Mouse (Mus musculus) mouse embryonic stem cell (cell line): Measurements from ENCODE around the gene Klhdc9.

Source experiments
- in situ Hi-C, 2 experiments: fragments of 300-500 bp; cut with MboI; formaldehyde crosslinking; loops; 1 replicate in 1 of 2; 3 replicates in 1 of 2; pipeline ENCODE4 v1.14.3; 2019 to 2020; ENCODE audit warnings: low sequenced_read_pairs in 2 of 2, low pct_unique_long_range_greater_than_20kb in 1 of 2, mixed read lengths in 1 of 2; ENCODE audit not compliant: unreplicated experiment in 1 of 2

Klhdc9 gene

DNA sequence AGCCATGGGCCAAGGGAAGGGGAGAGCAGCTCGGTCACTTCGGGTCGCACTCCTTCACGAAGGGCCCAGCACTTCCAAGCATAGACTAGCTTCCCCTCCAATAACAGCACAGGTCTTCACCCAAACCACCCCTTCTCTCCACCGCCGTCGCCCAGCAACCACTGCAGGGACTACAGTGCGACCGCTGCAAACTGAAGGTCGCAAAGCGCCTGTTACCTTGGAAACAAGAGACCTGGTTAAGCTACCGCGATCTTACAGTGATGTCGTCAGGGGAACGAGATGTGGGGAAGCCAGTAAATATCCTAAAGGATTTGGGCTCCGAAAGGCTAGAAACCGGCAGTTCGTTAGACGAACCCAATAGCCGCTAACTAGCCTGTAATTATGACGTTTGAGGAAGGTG lies at the start of gene Klhdc9:
Gene Klhdc9, minus strand, starts transcription at position 143 of the 400 bp plus-strand sequence.
- in situ Hi-C loops, result loop anchor here (10.0 kb wide), 1 partner anchor 114 kb away; no protein-coding TSS in a partner anchor

DNA sequence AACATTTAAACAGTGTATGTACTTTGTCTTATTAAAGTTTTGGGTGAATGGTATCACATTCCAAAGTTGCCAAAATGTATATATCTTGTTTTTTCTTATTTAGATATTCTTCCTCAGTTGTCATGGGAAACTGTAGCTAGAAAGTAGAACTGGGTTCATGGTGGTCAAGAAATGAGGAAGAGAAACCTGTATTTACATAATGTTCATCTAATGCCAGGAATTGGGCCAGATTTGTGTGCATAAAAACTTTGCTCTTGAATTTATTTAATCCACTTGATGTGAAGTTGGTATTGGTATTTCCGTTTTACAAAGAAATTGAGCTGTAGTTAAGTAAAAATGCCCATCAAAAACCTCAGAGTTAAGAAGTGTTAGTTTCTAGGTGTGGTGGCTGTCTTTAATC lies 49.6 kb upstream of the Klhdc9 start:
- in situ Hi-C loops, result no loop called here

DNA sequence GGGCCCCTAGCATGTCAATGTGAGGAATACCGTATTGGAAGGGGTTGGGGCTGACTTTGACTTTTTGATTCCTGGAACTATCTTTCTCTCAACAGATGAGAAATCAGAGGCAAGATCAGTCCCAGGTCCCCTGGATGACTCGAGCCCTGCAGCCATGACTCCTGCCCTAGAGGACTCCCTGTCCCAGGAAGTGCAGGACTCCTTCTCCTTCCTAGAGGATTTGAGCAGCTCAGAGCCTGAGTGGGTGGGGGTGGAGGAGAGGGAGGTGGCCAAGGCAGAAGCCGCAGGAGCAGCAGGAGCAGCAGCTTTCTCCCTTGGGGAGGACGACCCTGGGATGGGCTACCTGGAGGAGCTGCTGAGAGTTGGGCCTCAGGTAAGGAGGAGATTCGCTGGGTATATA lies 46.7 kb upstream of the Klhdc9 start:
- in situ Hi-C loops, result no loop called here

DNA sequence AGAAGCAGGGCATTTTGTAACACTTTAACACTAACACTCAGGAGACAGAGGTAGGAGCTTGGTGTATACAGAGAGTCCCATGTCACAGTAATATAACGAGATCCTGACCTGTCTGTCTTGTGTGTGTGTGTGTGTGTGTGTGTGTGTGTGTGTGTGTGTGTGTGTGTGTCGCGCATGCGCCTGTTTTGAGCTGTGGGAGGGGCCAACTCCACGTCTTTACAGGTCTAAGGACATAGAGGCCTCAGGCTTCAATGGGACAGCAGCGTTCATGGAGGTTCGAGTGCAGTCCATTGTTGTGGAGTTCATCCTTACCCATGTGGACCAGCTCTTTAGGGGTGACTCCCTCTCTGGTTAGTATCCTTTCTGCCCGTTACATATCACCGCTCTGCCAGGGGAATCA lies 42.4 kb upstream of the Klhdc9 start:
- in situ Hi-C loops, result no loop called here

DNA sequence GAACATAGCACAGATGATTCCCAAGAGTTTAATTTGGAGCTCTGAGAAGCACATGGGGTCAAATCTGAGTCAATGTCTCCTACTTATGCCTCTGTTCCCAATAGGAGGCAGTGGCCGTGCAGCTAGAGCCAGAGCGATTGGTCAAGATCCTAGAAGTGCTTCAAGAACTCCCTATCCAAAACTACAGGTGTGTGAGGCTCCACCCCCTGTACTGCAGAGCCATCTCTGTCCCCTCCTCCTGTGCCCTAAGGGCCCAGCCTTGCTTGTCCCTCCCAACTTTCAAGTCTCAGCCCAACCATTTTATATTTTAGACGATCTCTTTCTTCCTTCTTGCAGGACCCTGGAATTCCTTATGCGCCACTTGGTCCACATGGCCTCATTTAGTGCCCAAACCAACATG lies 41.2 kb upstream of the Klhdc9 start:
- in situ Hi-C loops, result no loop called here

DNA sequence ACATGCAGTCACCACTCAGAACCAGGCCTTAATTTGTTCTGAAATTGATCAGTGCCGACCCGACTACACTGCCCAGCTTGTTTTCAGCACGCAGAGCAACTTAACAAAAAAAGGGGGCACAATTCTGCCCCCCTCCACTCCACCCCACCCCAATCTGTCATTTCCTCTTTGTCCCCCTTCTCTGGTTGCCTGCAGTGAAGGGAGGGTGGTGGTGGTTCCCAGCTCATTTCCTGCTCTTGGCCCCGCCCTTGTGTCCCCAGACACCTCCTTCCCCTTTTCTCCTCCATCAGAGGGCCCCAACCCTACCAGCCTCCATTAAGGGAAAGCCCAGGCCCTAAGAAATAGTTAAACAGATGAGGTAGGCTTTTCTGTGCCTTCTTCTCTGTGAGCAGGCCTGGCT lies 29.5 kb upstream of the Klhdc9 start:
- in situ Hi-C loops, result no loop called here

DNA sequence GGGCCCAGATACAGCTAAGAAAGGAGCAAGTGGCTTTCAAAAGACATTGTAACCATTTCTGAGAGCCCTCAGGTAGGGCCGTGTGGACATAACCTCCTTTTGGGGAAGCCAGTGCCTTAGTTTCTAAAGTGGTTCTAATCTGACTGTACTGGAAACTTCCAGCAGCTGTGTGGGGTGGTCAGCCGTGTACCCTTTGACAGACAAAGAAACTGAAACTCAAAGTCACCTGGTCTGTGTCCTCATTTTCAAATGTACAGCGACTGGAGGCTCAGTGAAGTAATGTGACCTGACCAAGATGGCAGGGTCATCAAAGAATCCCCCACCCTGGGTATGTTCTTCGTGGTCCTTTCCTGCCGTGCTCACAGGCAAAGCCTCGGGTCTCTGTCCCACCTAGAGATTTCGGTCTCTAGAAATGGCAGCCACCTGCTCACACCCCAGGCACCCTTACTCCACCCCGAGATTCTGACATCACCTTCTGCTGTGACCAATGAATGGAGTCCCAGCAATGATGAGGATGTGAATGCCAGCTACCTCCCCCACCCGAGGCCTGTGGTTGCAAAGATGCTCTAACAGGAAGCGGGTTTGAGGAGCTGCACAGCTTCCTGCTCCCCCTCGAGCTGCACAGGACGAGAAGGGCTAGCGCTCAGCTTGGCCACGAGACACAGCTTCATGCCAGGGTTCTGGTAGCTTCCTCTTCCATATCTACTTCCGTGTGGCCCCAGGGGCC lies 27.9 kb upstream of the Klhdc9 start, which contains the start of gene Arhgap30:
Gene Arhgap30, plus strand, starts transcription at position 579 of the 727 bp plus-strand sequence.
- in situ Hi-C loops, result no loop called here

DNA sequence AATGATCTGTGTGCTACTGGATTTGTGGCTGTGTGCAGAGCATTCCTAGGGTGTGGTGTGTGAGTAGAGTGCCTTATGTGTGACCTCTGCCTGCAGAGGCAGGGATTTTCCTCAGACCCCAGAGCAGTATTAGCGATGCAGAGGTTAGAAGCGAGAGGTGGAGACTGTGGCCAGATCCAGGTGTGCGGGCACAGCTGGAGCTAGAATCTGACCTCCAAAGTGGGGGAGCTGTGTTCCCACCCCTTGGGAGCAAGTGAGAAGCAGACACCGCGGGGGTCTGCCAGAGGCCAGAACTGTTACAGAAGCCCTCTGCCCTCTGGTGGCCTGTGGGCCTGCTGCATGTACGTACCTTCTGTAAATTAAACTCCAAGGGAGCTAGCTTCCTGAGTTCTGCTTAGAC lies 26.5 kb upstream of the Klhdc9 start:
- in situ Hi-C loops, result no loop called here

DNA sequence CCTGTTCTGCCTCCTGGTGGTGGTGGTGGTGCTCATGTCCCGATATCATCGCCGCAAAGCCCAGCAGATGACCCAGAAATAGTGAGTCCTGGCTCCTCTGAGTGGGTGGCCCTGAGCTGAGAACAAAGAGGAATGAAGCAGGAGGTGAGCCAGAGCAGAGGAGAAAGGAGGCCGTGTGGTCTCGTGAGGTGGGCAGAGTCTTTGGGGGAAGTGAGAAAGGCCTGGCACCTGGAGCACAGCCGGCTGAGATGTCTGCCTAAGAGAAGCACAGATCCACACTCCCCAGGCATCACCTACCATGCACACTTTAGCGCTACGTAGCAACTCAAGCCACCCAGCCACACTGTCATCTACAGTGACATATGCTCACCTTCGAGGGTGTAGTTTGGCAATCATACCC lies 24.6 kb upstream of the Klhdc9 start:
- in situ Hi-C loops, result no loop called here

DNA sequence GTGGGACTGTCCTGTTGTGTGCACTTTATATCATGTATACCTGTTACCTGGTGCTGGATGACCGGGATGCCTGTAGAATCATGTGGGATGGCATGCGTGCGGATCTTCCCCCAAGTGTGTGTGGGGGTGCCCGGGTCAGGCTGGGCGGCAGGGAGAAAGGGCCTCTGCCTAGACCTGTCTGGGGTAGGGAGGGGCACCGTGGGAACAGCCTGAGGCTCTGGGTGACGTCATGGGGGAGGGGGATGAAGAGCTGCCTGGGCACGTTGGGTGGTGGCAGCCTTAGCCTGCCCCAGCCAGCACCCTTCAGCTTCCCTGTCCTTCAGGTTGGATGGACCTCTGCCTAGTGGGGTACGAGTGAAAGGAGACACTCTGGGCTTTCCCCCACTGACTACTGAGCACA lies 23.8 kb upstream of the Klhdc9 start:
- in situ Hi-C loops, result no loop called here

DNA sequence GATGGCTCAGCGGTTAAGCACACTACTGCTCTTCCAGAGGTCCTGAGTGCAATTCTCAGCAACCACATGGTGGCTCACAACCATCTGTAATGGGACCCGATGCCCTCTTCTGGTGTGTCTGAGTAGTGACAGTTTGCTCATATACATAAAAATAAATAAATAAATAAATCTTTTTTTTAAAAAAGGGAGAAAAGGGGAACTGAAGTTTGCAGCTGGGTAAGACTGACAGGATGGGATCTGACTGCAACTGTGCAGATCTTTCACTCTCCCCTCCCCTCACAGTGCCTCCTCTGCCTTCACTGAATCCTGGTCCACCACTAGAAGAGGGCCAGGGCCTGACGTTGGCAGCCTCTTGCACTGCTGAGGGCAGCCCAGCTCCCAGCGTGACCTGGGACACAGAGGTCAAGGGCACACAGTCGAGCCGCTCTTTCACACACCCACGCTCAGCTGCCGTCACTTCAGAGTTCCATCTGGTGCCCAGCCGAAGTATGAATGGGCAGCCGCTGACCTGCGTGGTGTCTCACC lies 21.6 kb upstream of the Klhdc9 start:
- in situ Hi-C loops, result no loop called here

DNA sequence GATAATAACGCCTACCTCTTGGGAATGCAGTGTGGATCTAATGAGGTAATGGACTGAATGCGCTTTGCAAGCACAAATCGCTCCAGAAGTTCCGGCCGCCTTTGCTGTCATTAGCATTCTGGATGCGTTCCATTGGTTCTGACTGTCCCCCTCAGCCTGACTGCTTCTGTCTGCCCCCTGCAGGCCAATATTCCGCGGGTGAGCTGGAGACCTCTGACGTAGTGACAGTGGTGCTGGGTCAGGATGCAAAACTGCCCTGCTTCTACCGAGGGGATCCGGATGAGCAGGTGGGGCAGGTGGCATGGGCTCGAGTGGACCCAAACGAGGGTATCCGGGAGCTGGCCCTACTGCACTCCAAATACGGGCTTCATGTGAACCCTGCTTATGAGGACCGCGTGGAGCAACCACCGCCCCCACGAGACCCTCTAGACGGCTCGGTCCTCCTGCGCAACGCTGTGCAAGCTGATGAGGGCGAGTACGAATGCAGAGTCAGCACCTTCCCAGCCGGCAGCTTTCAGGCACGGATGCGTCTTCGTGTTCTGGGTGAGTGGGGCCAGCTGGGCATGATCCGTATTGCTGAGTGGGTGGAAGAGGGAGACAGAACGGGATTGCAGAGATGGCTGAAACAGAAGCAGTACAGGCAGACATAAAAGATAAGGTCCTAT lies 19.5 kb upstream of the Klhdc9 start:
- in situ Hi-C loops, result no loop called here

DNA sequence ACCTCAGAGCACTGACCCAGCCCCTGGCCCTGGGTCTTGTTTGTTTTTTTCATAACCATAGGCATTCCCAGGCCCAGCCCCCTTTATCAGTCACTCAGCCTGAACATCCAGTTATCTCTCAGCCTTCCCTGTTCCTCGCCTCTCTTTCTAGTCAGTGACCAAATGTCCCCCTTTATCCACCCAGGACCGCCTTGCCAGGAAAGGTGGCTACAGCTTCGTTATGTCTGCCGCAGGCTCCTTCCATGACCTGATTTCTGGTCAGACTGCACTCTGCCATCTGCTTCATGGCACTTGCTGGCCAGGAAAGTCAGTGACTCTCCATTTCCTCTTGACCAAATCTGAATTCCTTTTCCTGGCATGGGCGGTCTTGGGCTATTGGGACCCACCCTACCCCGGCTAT lies 17.7 kb upstream of the Klhdc9 start:
- in situ Hi-C loops, result no loop called here

DNA sequence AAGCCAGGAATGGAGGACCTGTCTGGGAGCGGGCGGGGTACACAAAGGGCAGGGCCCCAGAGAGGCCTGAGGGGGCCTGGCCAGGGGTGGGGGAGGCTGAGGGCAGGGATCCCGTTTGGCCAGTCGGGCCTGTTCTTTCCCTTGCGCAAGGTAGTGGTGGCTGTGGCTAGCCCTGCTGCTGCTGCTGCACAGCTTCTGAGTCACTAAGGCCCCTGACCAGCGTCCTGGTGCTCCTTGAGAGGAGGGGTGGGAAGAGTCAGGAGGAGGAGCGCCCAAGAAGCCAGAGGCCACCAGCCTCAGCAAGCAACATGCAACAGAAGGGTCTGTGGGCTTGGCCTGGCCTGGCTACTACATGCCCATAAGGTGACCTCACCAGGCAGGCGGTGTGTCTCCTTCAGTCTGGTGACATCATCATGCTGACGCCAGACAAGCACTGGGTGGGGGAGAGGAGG lies 15.1 kb upstream of the Klhdc9 start:
- in situ Hi-C loops, result no loop called here

DNA sequence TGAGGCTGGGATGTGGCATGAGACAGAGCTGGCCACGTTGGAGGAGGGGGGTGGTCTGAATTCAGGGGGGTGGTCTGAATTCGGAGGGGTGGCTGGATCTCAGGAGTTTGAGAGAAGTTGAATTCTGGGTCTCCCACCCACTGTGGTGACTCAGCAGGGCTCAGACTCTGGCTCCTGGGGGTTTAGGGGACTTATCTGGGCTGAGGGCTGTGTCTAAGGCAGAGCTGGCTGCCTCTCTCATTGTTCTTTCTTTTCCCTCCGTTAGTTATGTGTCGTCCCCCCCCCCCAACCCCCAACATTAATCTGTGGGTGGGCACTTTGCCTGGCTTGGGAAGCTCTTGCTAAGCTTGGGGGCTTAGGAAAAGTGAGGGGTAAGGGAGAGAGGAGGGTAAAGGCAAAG lies 13.3 kb upstream of the Klhdc9 start:
- in situ Hi-C loops, result no loop called here

DNA sequence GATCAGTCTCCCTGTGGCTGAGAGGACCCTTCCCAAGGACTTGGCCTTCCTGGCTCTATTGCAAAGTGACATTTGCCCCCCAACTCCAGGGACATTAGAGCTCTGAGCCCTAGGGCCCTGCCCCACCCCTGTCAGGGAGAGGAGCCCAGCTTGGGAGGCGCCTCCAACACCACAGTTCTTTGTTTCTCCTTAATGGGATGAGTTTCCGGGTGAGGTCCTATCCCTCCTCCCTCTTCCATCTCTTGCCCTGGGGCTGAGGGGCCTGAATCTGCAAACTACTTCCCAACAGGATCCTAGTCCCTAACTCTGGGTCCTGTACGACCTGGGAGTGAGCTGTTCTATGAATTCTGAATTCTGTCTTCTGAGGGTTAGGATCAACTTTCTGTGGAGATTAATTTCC lies 12.3 kb upstream of the Klhdc9 start:
- in situ Hi-C loops, result no loop called here

DNA sequence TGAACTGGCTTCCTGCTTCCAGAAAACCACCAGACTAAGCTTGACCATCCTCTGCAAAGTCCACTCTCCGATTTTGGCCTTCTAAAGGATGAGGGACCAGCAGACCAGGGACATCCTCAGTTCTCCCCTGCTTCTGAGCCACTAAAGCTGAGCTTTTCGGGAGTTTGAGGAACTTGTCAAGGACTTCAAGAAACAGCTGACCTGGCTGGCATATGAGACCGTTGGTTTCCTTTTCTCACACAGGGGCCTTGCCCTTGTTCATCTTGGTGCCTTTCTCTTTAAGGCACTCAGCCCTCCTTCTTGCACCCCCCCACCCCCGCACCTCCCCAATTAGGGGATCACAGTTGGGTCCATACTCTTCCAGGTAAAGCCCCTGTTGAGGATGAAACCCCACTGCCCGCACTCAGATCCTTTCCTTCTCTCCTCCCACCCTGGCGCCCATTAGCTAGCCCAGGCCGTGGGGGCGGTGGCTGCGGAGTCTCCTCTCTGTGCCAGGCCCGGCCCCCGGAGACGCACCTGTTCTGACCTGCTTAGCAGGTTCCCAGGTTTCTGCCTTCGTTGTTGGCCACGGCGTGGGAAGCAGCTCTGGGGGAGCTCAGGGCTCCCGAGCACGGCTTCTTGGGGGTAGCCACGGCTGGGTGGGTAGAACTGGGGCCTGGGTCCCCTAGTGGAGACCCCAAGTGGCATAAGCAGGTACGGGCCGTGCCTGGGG lies 9.4 kb upstream of the Klhdc9 start, which contains the start of gene Nectin4:
Gene Nectin4, plus strand, starts transcription at position 255 of the 712 bp plus-strand sequence.
- in situ Hi-C loops, result loop anchor here (10.0 kb wide), 1 partner anchor 105 kb away; no protein-coding TSS in a partner anchor

DNA sequence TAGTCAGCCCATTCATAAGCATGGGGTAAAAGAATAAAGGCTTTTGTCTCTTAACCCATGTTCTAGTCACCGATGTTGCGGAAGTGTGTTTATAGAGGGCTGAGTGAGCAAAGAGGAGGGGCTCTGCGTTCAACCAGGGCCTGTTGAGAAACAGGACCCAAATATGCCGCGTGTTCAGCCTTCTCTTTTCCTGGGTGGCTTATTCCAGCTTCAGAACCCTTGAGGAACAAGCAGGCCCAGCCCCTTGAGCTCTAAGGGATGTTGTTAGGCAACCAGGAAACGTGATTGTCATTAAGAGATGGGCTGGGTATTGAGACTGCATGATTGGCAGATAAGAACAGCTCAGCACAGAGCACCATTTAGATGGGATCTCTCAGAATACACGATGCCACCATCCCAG lies 5.3 kb upstream of the Klhdc9 start:
- in situ Hi-C loops, result loop anchor here (10.0 kb wide), 1 partner anchor 109 kb away; no protein-coding TSS in a partner anchor
